Mouse (Mus musculus) T-cell, adult 2 months (primary cell): ENCODE data around the gene Senp7.
"Not testable (repeated sequence)": the region's sequence is repeated elsewhere in the genome, so short reads cannot be mapped to it uniquely, and the experiment has no call there.

ENCODE experiments used
- DNase-seq: peaks from one replicate; pipeline ENCODE4 v3.0.0; 2022; ENCODE audit warnings: low spot score

Gene Senp7

GRCm38 (mm10) chr16:56048038-56048437 is at the start of gene Senp7:
Gene Senp7, plus strand, starts transcription at chr16:56048338.
- not testable (repeated sequence) for DNase-seq

GRCm38 (mm10) chr16:56006798-56007197 is 41.3 kb upstream of the Senp7 start:
- DNase-seq = no peak

- DNase-seq = no peak
These were observed 39.3 kb upstream of the Senp7 start for GRCm38 (mm10) chr16:56008862-56009261.

GRCm38 (mm10) chr16:56012789-56013743 is 35.1 kb upstream of the Senp7 start:
- no peak for DNase-seq

GRCm38 (mm10) chr16:56014076-56014475 is 34.1 kb upstream of the Senp7 start:
- no peak for DNase-seq

- no peak for DNase-seq
These were observed 28.5 kb upstream of the Senp7 start for GRCm38 (mm10) chr16:56019660-56020059.

GRCm38 (mm10) chr16:56027854-56028629 is 20.1 kb upstream of the Senp7 start:
- no peak for DNase-seq

GRCm38 (mm10) chr16:56028722-56029551 is 19.2 kb upstream of the Senp7 start:
- no peak for DNase-seq

GRCm38 (mm10) chr16:56029661-56030082 is 18.5 kb upstream of the Senp7 start, which contains the start of gene Pcnp:
Gene Pcnp, minus strand, starts transcription at chr16:56029739.
- peak; percentile 97 for DNase-seq

GRCm38 (mm10) chr16:56034566-56034965 is 13.6 kb upstream of the Senp7 start:
- DNase-seq = no peak

- DNase-seq = no peak
These were observed 11.6 kb upstream of the Senp7 start for GRCm38 (mm10) chr16:56036501-56036900.

GRCm38 (mm10) chr16:56037138-56038010 is 10.8 kb upstream of the Senp7 start, which contains the start of gene Trmt10c:
Gene Trmt10c, minus strand, starts transcription at chr16:56037819.
- peak; percentile 88 for DNase-seq

GRCm38 (mm10) chr16:56038090-56038489 is 10.0 kb upstream of the Senp7 start:
- DNase-seq = no peak

- DNase-seq = no peak
These were observed 7.8 kb downstream of the Senp7 start for GRCm38 (mm10) chr16:56055911-56056310.

GRCm38 (mm10) chr16:56056944-56057590 is 8.9 kb downstream of the Senp7 start:
- DNase-seq = no peak

GRCm38 (mm10) chr16:56058151-56058550 is 10.0 kb downstream of the Senp7 start:
- DNase-seq = no peak

GRCm38 (mm10) chr16:56061995-56062594 is 14.0 kb downstream of the Senp7 start:
- no peak for DNase-seq

GRCm38 (mm10) chr16:56062981-56063380 is 14.8 kb downstream of the Senp7 start:
- no peak for DNase-seq

- DNase-seq = peak; percentile 78
These were observed 16.3 kb downstream of the Senp7 start for GRCm38 (mm10) chr16:56064334-56064990.
